Mouse (Mus musculus) T-helper 2 cell (primary cell): ENCODE results near the gene Abca7.

Experiments used
- in situ Hi-C: fragments of 300-600 bp; cut with MboI, MseI; formaldehyde crosslinking; loops from one replicate; pipeline ENCODE4 v1.15.1; 2025; ENCODE audit warnings: high pct_unique_total_duplicates

Abca7 gene

DNA sequence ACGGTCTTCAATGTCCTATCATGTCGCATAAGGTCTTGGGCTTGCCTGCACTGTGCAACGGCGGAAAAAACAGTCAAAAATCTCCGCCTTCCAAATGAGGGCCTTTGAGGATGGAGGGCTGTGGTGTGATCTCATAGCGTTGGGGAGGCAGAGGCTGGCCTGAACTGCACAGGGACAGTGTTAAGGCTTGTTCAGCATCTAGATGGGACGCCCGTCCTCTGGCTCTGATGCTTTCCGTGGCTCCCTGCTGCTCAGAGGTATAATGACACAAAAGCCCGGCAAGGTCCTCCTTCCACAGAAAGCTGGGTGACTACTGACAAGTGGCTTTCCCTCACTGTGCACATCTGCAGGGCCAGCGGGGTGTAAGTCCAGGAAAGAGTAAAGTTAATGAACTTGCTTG lies 23.9 kb downstream of the Abca7 start:
- in situ Hi-C loops = no loop called here

DNA sequence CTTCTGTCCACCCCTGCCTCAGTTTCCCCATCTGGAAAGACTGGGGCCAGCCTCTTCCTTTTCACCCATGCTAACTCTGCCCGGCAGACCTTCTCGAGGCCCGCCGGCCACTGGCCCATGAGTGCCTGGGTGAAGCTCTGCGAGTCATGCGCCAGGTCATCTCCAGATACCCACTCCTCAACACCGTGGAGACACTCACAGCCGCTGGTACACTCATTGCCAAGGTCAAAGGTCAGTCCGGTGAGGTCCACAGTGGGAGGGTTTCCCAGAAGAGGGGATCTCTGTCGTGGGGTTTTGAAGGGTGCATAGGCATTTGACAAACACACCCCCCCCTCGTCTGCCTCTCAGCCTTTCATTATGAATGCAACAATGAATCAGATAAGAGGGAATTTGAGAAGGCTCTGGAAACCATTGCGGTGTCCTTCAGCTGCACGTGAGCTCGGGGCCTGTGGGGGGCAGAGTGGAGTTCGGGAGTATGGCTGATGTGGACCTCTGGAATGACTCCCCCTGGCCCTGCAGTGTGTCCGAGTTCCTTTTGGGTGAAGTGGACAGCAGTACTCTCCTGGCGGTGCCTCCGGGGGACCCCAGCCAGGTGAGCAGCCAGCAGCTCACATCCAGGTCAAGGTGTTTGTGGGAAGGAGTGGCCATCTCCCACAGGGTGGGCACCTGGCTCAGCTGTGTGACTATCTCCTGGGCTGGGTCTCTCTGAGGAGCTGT lies 24.5 kb downstream of the Abca7 start:
- in situ Hi-C loops = no loop called here

DNA sequence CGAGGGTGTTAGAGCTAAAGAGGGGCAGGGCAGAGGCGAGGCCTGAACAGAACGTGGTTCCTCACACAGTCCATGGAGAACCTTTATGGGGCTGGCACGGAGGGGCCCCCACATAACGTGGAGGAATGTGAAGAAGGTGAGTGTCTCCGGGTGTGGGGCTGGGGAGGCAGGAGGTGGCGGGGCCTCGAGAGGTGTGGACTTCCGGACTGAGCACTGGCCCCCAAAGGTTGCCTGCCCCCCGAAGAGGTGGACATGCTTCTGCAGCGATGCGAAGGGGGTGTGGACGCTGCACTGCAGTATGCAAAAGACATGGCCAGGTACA lies 25.0 kb downstream of the Abca7 start:
- in situ Hi-C loops = no loop called here

DNA sequence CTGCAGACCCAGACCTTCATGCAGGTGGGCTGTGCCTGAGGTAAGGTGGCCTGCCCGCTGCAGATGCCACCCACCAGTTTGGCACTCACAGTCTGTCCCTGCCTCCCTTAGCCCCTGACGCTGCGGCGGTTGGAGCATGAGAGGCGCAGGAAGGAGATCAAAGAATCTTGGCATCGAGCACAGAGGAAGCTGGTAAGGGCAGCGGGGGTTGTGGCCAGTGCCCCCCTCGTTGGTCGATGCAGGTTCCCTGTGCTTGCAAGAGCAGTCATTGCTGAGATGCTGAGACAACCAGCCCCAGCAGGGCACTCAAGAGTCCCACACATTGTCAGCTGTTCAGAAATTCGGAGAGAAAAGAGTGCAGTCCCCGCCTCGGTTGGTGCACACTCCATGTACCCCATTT lies 25.9 kb downstream of the Abca7 start:
- in situ Hi-C loops = no loop called here

DNA sequence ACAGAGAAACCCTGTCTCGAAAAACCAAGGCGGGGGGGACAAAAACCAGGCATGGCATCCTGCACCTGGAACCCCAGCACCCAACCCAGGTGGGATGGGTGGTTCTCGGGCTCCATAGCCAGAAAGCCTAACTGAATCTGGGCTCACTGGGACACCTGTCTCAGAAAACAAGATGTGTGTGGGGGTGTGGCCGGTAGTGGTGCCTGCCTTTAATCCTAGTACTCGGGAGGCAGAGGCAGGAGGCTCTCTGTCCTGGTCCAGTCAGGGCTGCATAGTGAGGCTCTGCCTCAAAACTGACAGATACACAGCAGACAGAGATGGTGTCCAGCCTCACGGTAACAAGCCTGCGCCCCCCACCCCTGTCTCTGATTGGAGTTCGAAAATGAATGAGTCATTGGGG lies 26.5 kb downstream of the Abca7 start:
- in situ Hi-C loops = no loop called here

DNA sequence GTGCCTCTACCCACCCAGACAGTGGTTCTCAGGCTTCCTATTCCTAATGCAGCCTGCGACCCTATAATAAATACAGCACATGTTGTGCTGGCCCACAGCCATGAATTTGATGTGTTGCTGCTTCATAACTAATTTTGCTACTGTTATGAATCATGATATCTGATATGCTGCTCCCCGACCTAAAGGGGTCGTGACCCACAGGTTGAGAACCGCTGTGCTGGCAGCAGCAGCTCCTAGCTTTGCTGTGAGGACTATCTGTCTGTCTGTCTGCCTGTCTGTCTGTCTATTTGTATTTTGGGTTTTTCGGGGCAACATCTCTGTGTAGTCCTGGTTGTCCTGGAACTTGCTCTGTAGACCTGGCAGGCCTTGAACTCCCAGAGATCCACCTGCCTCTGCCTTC lies 27.5 kb downstream of the Abca7 start:
- in situ Hi-C loops = no loop called here

DNA sequence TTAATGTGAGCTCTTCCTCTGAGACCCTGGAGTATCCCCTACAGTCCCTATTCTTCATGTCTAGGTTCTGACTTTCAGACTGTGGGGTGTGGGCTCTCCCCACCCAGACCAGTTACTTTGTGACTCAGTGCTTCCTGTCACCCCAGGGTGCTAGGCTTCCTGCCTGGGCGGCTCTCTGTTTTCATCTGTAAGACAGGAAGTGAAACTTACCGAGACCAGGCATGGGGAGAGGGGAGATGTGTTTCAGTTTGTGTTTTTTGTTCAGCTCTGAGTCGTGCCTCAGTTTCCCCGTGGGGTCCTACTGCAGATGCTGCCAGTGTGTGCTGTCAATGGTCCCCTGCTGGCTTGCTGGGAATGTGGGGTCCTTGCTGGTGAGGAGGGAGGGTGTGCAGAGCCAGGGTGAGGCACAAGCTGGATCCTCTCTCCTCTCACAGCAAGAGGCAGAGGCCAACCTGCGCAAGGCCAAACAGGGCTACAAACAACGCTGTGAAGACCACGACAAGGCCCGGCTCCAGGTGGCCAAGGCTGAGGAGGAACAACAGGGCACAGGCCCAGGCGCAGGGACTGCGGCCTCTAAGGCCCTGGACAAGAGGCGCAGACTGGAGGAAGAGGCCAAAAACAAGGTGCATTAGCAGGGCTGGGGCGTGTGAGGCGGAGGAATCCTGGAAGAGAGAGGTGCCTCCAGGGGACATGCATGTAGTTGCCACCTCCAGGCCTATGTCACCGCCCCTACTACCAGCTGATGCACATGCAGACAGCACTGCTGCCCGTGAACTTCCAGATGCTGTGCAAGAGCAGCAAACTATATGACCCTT lies 28.1 kb downstream of the Abca7 start:
- in situ Hi-C loops = no loop called here

DNA sequence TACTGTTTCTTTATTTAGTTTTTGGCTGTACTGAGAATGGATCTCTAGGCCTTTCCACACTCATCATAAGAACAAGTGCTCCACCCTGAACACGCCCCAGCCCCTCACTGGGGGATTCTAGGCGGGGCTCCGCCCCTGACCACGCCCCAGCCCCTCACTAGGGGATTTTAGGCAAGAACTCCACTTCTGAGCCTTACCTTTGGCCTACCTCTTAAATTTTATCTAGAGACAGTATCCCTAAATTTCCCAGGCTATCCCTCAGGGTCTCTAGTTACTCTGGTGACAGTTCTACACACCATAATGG lies 28.7 kb downstream of the Abca7 start:
- in situ Hi-C loops = no loop called here

DNA sequence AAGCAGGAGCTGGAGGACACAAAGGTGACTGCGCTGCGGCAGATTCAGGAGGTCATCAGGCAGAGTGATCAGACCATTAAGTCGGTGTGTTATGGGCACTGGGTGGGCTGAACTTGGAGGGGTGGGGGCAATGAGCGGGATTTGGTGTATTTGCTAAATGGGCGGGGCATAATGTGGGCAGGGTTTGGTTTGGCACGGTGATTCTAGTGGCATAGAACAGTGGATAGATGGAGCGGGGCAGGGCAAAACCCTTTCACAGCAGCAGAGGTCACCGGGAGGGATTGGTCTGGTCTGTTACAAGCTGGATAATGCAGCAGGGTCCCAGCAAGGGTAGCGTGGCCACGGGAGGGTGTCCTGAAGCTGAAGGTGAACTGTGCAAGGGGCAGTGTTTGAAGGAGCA lies 29.2 kb downstream of the Abca7 start:
- in situ Hi-C loops = no loop called here

DNA sequence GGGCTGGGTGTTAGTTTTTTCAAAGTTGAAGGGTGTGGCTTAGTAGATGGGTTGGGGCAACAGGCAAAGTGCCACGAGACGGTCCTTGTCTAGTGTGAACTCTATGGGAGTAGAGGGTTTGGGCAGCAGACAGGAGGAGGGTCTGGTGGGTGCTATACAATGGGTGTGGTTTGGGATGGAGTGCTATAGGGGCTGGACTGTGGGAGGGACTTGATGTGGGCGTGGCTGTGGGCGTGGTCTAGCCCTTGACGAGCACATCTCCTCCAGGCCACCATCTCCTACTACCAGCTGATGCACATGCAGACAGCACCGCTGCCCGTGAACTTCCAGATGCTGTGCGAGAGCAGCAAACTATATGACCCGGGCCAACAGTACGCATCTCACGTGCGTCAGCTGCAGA lies 29.6 kb downstream of the Abca7 start:
- in situ Hi-C loops = no loop called here

DNA sequence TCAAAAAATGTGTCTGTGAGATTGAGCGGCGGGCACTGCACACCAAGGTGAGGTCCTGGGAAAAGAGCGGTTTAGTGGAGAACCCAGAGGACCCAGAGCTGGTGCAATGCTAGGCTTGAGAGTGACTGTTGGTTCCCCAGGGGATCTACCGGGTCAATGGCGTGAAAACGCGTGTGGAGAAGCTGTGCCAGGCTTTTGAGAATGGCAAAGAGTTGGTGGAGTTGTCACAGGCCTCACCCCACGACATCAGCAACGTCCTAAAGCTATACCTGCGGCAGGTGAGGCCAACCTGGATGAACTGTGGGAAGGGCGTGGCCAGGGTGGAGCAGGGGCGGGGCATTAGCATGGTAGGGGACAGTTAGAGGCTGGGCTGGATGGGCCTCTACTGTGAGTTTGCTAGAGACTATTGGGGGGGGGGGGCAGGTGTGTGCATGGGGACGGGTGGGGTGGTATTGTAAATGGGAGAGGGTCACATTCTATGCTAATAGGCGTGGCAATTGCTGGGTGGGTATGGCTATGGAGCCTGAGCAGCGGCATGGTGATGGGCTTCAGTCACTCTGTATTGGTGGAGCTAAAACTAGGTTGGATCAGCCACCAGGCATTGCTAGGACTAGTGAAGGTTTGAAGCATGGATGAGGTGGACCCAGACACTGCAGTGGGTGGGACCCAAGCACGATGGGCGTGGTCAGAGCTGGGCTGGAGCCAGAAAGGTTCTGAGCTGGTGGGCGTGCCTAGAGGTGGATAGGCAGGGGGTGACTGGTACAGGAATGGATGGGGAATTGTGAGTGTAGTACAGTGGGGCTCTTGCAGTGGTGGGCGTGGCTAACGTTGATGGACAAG lies 31.6 kb downstream of the Abca7 start:
- in situ Hi-C loops = no loop called here

DNA sequence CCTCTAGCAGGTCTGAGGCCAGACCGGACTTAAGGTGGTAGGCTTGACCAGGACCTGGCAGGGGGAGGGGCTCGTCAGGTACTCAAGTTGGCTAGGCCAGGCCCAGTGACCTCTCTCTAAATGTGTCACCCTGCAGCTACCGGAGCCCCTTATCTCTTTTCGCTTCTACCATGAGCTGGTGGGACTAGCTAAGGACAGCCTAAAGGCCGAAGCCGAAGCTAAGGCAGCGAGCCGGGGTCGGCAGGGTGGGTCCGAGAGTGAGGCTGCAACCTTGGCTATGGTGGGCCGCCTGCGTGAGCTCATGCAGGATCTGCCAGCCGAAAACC lies 32.2 kb downstream of the Abca7 start:
- in situ Hi-C loops = no loop called here

DNA sequence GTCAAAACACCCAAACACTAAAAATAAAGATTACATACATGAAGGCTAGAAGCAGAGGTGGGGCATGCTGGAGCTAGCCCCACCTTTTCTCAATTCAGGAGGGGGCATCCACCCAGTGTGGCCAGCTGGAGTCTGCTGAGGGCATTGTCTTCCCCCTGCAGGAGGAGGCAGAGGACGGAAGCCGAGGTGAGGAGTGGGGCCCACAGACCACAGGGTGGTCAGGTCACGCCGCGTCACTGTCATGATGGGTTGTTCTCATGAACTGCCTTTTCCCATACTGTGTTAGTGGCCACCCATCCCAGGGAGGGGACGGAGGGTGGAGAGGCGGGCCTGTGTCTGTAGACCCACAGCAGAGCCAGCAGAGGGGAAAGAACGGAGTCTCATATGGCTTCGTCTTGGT lies 33.9 kb downstream of the Abca7 start:
- in situ Hi-C loops = loop anchor here (5.0 kb wide), 1 partner anchor 33 kb away; the partner anchor contains the start of gene Abca7

DNA sequence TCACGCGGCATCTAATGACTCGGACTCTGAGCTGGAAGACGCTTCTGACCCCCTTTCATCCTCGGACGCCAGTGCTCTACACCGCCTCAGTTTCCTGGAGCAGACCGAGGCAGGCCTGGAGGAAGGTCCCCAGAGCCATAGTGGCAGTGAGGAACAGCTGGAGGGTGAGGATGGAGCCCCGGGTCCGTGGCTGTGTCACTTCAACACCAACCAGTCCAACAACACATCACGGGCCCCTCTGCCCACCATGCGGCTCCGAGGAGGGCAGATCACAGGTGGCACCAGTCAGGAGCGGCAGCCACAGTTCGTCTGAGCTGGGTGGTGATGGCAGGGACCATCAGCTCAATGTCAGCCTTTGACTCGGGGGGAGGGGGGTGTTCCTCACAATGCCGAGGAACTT lies 34.4 kb downstream of the Abca7 start:
- in situ Hi-C loops = loop anchor here (5.0 kb wide), 1 partner anchor 33 kb away; the partner anchor contains the start of gene Abca7

DNA sequence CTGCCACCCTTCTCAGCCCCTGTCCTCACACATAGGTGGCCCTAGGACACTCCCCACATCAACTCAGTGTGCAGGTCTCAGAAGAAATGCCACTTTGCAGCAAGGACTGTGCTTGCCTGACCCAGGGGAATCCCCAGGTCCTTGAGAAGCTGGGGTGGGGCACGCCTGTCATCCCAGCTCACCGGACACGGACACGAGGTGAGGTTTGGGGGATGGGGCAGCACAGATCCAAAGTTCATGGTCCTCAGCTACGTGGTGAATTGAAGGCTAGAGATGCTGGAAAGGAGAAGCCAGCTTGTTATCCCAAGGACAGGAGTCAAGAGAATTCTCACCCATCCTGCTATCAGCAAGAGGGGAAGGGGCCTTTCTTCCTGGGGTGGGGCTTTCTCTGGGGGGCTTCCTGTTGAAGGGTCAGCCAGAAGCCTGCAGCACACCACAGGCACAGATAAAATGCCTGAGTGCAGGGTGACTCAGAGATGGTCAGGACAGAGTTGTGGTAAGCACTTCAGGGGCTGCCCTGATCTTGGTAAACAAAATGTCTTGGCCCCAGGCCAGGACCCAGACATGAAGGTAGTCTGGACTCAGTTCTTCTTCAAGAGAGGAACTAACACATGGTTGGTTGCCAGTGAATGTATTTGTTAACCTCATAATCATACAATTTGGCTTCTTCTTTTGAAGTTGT lies 36.6 kb downstream of the Abca7 start:
- in situ Hi-C loops = loop anchor here (5.0 kb wide), 1 partner anchor 36 kb away; the partner anchor contains the start of gene Abca7

DNA sequence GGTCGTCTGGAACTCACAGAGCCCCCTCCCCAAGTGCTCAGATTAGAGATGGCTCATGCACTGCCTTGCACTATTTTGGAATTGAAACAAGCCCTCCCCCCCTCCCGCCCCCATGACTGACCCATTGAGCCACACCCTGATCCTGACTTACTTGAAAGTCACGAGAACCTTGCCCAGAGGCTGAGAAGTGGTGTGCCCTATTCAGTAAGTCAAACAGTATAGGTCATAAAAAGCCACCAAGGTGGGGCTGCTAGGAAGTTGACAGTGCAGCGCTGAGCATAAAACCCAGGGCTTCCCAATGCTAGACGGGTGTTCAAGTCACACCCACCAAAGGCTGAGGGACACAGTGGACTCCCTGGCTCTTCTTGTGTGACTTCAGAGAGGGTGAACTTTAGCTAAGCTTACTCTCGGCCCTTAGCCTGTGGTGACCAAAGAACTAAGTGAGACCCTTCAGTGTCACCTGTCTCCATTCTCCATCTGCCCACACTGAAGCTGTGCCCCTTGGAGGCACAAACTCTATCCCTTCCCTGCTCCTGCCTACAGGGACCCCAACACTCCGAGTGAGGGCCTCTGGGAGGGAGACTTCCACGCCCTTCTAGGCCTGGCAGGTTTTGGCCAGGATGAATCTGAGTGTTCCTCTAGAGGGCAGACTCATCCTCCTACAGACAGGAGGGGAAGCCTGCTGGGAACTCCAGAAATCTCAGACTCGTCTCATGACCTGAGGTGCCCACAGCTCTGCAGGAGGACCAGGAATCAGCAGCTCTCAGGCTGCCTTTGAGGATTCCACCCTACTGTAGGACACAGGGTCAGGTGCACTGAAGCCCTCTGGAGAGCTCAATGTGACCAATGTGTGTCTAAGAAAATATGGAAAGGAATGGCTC lies 37.5 kb downstream of the Abca7 start:
- in situ Hi-C loops = loop anchor here (5.0 kb wide), 1 partner anchor 36 kb away; the partner anchor contains the start of gene Abca7

DNA sequence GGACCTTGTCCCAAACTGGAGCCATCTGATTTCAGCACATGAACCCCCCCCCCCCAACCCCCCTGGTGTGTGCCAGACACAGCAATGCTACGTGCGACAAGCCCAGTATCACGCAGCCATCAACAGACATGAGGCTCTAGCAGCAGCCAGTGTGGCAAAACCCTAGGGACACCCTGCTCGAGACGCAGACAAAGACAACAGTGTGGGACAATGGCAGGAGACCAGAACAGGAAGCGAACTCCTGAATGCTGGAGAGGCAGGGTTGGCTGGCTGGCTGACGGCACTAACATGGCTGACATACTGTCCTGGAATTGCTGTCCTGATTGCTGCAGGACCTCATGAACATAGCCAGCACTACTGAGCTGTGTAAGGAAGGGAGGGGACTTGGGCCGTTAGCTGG lies 38.9 kb downstream of the Abca7 start:
- in situ Hi-C loops = no loop called here

DNA sequence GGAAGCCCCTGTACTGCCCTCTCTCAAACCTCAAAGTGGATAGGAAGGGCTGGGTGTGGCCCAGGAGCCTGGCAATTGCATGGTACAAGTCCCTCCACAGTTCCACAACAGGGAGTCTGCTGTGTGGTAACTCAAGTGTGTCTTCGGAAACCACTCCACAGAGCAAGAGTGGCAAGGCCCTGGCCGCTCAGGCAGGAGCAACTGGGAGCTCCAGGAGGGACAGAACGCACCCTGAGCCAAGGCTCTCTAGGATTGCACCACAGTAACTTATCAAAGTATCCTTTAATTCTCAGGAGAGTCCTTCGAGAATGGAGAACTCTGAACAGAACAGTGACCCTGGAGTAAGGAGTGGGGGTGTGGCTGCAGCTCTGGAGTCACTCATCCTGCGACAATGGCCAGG lies 39.4 kb downstream of the Abca7 start:
- in situ Hi-C loops = no loop called here

DNA sequence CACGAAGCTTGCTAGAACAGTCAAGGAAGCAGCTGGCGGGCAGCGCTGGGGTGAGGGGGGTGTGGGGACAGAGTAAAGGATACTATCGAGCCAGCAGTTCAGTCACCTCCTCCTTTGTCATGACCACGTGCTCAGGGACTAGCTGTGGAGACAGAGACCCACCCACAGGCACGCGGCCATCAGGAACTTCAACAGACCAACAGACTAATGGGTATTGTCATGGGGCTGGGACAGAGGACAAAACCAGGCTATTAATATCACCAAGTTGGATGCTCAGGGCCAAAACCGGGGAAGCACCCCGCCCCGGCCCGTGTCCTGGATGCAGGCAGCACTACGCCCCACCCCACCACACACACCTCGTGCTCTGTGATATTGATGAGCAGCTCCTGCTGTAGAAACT lies 40.5 kb downstream of the Abca7 start:
- in situ Hi-C loops = no loop called here

DNA sequence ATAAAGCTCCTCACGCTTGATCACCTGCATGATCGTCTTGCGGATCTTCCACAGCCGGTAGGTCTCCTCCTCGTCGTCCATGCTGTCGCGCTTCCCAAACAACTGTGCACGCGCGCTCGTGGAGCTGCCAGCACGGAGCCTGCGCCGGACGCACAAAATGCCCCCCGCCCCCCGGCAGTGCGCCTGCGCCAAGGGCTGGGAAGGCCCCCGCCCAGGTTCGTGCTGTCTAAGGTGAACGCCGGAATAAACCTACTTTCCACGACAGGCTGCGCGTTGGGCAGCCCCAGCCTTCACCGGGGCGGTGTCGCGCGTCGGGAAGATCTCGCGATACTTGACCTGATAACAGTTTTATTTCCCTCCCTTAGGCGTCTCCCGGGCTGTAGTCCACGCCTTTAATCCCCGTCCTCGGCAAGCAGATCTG lies 43.3 kb downstream of the Abca7 start, which contains the start of gene Polr2e:
Gene Polr2e (minus strand): TSS at position 237 of the 421 bp plus-strand sequence.
- in situ Hi-C loops = no loop called here
